Mouse (Mus musculus) retina, embryonic 14.5 days (tissue): Measurements from ENCODE around the gene Lsamp.

Experiments
- DNase-seq: peaks from one replicate; pipeline ENCODE4 v3.0.0-alpha.2; 2015; ENCODE audit warnings: low spot score

Gene Lsamp

GRCm38 (mm10) chr16:39984205-39984634 is at the start of gene Lsamp:
Gene Lsamp, plus strand, starts transcription at chr16:39984361.
- DNase-seq = peak; percentile 93

- DNase-seq = no peak
These were observed 26.5 kb upstream of the Lsamp start for GRCm38 (mm10) chr16:39957686-39958085.

DNA sequence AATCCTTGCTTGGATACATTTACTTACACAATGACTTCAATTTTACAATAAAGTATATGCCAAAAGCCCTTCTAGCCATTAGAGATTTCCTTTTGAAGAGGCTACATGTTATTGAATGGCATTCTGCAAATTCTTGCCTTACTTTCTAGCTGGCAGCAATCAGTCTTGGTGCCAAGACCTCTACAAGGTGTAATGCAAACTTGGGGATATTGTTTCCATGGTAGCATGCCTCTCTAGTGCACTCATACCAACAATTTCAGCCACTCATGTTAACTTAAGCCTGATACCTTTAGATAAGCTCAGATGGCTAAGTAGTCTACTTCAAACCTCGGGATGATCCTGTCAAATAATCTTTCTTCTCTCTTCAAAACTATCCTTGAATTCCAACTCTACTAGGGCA is 11.4 kb upstream of the Lsamp start:
- DNase-seq = no peak

DNA sequence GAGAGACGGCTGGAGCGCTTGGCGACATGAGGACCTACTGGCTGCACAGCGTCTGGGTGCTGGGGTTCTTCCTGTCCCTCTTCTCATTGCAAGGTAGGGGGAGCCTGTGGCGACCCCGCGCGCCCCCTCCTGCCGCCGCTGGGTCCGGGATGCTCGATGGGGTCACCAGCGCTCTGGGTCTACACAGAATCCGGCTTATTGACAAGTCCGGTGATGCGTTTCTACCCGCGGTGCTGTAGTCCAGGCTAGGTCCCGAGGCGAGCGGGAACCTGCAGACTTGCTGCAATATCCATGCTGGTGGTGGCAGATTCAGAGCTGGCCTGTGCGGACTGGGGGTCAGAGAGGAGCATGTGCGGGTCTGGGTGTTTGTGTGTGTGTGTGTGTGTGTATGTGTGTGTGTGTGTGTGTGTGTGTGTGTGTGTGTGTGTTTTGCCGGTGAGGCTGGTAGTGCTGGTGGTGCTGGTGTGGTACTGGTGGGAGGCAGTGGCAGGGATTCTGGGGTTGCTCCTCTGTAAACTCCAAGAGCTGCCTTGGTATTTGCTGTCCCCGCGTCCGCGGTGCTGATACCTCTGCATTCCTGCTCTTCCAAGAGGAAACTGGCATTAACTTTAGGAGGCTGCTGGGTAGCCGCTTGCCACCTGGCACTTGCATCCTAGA is 602 bp downstream of the Lsamp start:
- DNase-seq = peak; percentile 56

- no peak for DNase-seq
These were observed 4.3 kb downstream of the Lsamp start for GRCm38 (mm10) chr16:39988466-39988865.

- DNase-seq = no peak
These were observed 10.7 kb downstream of the Lsamp start for GRCm38 (mm10) chr16:39994821-39995220.

DNA sequence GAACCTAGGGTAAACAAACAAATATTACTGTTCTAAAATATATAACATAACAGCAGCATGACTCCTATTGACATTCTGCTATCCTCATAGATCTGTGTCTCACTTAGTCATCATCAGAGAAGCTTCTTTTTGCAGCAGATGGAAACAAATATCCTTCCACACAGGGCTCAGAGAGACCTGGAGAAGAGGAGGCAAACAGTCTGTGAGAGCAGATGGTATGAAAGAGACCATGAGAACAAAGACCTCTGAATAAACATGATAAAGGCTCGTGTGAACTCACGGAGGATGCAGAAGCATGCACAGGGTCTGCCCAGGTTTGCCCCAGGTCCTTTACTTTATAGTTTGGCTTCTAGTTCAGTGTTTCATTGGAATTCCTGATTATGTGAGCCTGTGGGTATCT is 24.6 kb downstream of the Lsamp start:
- no peak for DNase-seq

GRCm38 (mm10) chr16:40011106-40011505 is 26.9 kb downstream of the Lsamp start:
- peak; percentile 70 for DNase-seq

DNA sequence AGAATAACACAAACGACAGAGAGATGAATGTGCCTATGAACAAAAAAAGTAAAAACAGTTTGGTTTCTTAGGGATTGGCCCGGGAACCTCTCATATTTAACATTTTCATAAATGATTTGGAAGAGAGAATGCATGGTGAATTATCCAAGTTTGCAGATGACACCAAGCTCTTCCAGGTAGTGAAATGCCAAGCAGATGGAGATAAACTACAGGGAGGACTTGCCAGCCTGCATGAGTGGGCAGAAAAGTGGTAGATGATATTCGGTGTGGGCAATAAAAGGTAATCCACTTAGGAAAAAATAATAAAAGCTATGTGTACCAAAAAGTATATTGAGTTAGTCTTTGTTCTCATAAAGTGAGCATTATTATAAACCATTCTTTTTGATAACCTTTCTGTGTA is 38.5 kb downstream of the Lsamp start:
- DNase-seq = no peak

GRCm38 (mm10) chr16:40036719-40037118 is 52.6 kb downstream of the Lsamp start:
- DNase-seq = no peak

DNA sequence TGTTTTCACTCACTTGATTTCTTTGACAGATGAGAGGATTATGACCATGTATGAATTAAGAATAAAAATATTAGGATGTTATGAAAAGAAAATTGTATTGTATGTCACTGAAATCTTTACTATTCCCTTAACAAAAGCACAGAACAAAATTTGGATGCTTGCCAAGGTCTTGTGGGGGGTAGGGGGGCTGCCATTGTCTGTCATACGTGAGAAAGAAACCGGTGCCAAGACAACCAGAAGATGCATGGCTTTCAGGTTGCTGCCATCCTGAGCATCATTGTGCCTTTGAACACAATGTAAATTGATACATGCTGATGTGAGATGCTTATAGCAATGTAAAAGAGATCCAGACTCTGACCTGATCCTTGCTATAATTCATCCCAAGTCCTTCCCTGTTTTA is 75.4 kb downstream of the Lsamp start:
- DNase-seq = no peak

DNA sequence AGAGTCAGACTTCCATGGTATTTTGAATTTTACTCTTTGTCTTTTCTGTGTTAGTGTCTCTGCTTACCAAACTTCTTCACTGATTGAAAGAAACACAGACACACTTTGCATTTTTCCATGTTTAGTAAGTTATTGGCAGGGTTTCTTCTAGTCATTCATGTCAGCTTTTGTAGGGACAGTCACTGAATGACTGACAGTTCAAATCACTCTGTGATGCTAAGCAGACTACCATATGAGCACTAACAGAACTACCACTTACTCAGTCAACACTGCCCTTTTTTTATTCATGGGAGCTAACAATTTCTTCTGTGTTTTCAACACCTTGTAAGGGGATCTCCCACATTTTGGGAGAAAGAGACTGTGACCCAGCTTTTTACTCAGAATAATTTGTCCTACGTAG is 75.8 kb downstream of the Lsamp start:
- DNase-seq = no peak

DNA sequence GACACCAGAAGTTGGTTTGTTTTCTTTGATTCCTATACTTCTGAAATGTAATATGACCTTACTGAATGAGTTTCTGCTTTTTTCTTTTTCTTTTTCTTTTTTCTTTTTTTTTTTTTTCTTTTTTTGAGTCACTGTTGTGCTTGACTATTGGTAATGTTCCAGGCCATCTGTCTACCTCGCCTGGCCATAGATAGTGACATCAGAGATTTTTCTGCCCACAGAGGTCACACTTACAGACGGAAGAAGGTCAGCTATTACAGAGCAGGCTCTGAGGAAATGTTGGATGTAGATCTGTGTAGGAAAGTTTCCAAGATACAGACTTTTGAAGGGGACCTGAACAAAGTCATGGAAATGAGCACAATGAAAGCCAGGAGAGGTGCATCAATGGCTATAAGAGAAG is 76.3 kb downstream of the Lsamp start:
- DNase-seq = no peak

- DNase-seq = no peak
These were observed 91.4 kb downstream of the Lsamp start for GRCm38 (mm10) chr16:40075556-40075955.

DNA sequence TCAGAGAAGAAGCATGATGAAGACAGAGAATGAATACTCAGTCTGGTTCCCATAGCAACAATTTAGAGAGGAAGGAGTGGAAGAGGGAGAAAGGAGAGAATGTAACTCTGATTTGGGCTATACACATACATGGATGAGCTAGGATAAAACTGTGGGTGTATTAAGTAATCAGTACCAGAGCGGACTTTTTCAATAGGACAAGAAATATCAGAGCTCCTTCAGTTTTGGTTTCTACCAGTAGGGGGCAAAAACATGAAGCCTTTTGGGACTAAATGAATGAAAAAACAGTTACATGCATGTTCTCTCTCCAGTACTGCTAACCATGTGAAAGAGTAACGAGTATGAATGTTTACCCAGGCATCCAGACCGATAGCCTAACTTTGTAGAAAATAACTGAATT is 96.1 kb downstream of the Lsamp start:
- peak; percentile 56 for DNase-seq

GRCm38 (mm10) chr16:40104329-40104728 is 120.2 kb downstream of the Lsamp start:
- no peak for DNase-seq

- DNase-seq = no peak
These were observed 198.8 kb downstream of the Lsamp start for GRCm38 (mm10) chr16:40182918-40183317.

- DNase-seq = no peak
These were observed 203.9 kb downstream of the Lsamp start for GRCm38 (mm10) chr16:40187987-40188590.

GRCm38 (mm10) chr16:40194401-40194800 is 210.2 kb downstream of the Lsamp start:
- DNase-seq = no peak

DNA sequence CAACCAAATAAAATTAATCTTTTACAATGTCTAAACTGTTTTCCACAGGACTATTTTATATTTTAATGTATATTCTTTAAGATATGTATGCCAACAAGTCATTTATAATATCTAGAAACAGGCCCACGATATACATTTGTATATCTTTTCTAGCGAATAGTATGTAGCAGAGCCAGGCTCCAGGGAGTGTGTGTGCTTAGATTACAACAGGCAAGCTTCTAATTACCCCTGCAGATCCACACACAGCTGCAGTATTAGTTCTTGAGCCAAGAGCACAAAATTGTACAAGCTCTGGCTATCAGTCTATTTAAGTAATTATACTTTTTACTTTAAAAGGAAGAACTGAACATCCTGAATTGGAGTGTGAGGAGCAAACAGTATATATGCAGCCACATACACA is 210.7 kb downstream of the Lsamp start:
- no peak for DNase-seq

DNA sequence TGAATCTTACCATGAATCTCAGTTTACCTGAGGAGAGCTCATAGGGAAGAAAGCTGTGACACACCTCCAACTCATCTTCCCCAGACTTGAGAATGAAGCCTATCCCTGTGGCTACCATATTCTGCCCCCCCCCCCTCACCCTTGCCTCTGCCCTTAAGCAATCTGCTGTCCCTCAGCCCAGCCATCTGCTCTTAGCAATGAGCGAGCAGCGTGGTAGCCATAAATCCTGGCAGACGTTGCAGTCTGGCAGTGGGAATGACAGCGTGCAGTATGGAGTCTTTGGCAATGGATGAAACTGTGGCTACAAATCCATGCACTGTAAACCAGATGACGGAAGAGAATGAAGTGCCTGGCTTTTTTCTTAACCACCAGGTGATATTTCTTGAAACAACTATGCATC is 244.5 kb downstream of the Lsamp start:
- DNase-seq = no peak

- no peak for DNase-seq
These were observed 248.9 kb downstream of the Lsamp start for GRCm38 (mm10) chr16:40233066-40233465.

- DNase-seq = no peak
These were observed 250.2 kb downstream of the Lsamp start for GRCm38 (mm10) chr16:40234151-40234895.
